Mouse (Mus musculus): ENCODE data around the gene Pth2.

DNA sequence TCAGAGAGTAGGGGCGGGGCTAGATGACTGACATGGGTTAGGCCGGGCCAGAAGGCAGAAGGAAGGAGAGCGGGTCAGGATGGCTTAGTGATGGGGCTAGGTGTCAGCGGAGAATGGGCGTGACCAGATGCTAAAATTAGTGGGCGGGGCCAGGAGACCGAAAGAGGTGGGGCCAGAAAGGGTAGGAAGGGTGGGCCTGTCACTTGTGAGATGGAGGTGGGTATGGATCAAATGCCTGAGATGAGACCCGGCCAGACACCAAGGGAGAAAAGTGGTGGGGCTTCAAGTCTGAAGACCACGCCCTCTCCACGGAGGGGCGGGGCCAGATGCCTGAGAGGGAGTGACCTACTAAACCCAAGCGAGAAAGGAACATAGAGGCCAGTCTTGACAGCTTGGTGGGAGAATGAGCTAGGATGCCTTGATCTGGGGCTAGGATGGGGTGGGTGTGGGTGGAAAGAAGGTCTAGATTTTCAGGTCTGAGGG lies 46.2 kb upstream of the Pth2 start:
- no peak for TF ChIP-seq CTCF (conservative IDR thresholded peaks at IDR 0.05; ENCODE audit: low read length)
- TF ChIP-seq NANOG (IDR thresholded peaks at IDR 0.05; ENCODE audit: borderline replicate concordance, low read length), result no peak
